In genomic region chr14:25268090-25268631, GRCm38 (mm10) we compare ENCODE assay signal across 11 mouse cellular contexts.
DNase-seq lines count a peak whose midpoint lies in the region; ATAC-seq and TF ChIP-seq lines count a peak whose summit lies in the region.
"Had no signal": no experiment of that assay in that cellular context is flagged by ENCODE, and none has a peak within 500 bp of the region (broad histone marks: within the 10 kb centered on the region; RNA-seq: fewer than 3 reads in every experiment).

No protein-coding gene starts in this region.

- no peak for TF ChIP-seq CTCF in stomach, postnatal 0 days (IDR thresholded peaks at IDR 0.05; ENCODE audit: low read depth)

- DNase-seq in midbrain, embryonic 10.5 days (ENCODE audit: low spot score): no peak
- no peak for DNase-seq in midbrain, embryonic 11.5 days (ENCODE audit: low spot score, missing footprints)
- peak; percentile 63 for DNase-seq in forelimb bud, embryonic 11.5 days (ENCODE audit: low read depth, low spot score)
- DNase-seq in limb, embryonic 14.5 days (ENCODE audit: low spot score): peak; percentile 7
- DNase-seq in stomach, postnatal 0 days (ENCODE audit: low spot score): peak; percentile 35
- DNase-seq in liver: no peak
- DNase-seq: cerebellum, adult 18-20 months had no signal

- no peaks in the 10 kb centered on the region for H3K36me3 ChIP-seq in midbrain, embryonic 10.5 days
- no peaks in the 10 kb centered on the region for H3K36me3 ChIP-seq in midbrain, embryonic 11.5 days (ENCODE audit: control insufficient read depth, insufficient read depth, low read length)
- H3K36me3 ChIP-seq in limb, embryonic 14.5 days (ENCODE audit: control insufficient read depth, insufficient read depth, low read length): no peaks in the 10 kb centered on the region
- H3K36me3 ChIP-seq in stomach, postnatal 0 days (ENCODE audit: control insufficient read depth, insufficient read depth, low read length): no peaks in the 10 kb centered on the region
- H3K36me3 ChIP-seq: heart, embryonic 12.5 days had no signal

- H3K4me3 ChIP-seq in midbrain, embryonic 10.5 days: no peak overlapping the region
- H3K4me3 ChIP-seq in midbrain, embryonic 11.5 days (ENCODE audit: low read depth, low read length): no peak overlapping the region
- no peak overlapping the region for H3K4me3 ChIP-seq in limb, embryonic 14.5 days (replicated peaks; ENCODE audit: low read length)
- H3K4me3 ChIP-seq in stomach, postnatal 0 days (ENCODE audit: low read depth, low read length): no peak overlapping the region
- H3K4me3 ChIP-seq: heart, embryonic 12.5 days had no signal

- no peak for TF ChIP-seq POLR2A in limb, embryonic 14.5 days (IDR thresholded peaks at IDR 0.05; ENCODE audit: borderline replicate concordance, extremely low read depth, insufficient read depth, insufficient read length)

- H3K9ac ChIP-seq in midbrain, embryonic 11.5 days (ENCODE audit: low read length): no peak overlapping the region
- H3K9ac ChIP-seq in limb, embryonic 14.5 days (ENCODE audit: low read depth, low read length, severe bottlenecking): no peak overlapping the region
- H3K9ac ChIP-seq in stomach, postnatal 0 days (ENCODE audit: low read length): no peak overlapping the region
- H3K9ac ChIP-seq: heart, embryonic 12.5 days had no signal

- no peak for ATAC-seq in midbrain, embryonic 11.5 days (ENCODE audit: low FRiP score)
- no peak for ATAC-seq in limb, embryonic 14.5 days (ENCODE audit: low FRiP score, low read depth)
- peak; percentile 58 for ATAC-seq in stomach, postnatal 0 days (ENCODE audit: low FRiP score, low TSS enrichment)
- ATAC-seq in cerebellum, adult (ENCODE audit: insufficient number of reproducible peaks, low FRiP score, low TSS enrichment): no peak
- ATAC-seq in frontal cortex, adult (ENCODE audit: low TSS enrichment): no peak

- no peak overlapping the region for H3K4me2 ChIP-seq in midbrain, embryonic 11.5 days
- no peak overlapping the region for H3K4me2 ChIP-seq in limb, embryonic 14.5 days (replicated peaks; ENCODE audit: low read depth, low read length, severe bottlenecking)
- H3K4me2 ChIP-seq in stomach, postnatal 0 days (replicated peaks; ENCODE audit: low read depth): no peak overlapping the region
- H3K4me2 ChIP-seq: heart, embryonic 12.5 days; liver, embryonic 11.5 days had no signal

- peak overlapping the region; percentile 39 for H3K27ac ChIP-seq in midbrain, embryonic 10.5 days (replicated peaks)
- no peak overlapping the region for H3K27ac ChIP-seq in midbrain, embryonic 11.5 days (ENCODE audit: low read depth, low read length)
- 0 out of 2 replicates have a peak overlapping the region, but pooled peaks have one; percentile 33 for H3K27ac ChIP-seq in limb, embryonic 14.5 days (replicated peaks; ENCODE audit: low read depth, low read length)
- H3K27ac ChIP-seq in stomach, postnatal 0 days (replicated peaks): no peak overlapping the region

- peaks cover 36% of the 10 kb centered on the region for H3K4me1 ChIP-seq in midbrain, embryonic 10.5 days
- H3K4me1 ChIP-seq in midbrain, embryonic 11.5 days (ENCODE audit: control insufficient read depth, insufficient read depth, low read length): no peaks in the 10 kb centered on the region; the same call in 1 of the 2 replicates
- H3K4me1 ChIP-seq in limb, embryonic 14.5 days (ENCODE audit: control insufficient read depth, insufficient read depth, low read length): peaks cover 20% of the 10 kb centered on the region
- H3K4me1 ChIP-seq in stomach, postnatal 0 days (replicated peaks; ENCODE audit: control insufficient read depth, insufficient read depth): no peaks in the 10 kb centered on the region

- H3K9me3 ChIP-seq in midbrain, embryonic 10.5 days (replicated peaks): no peaks in the 10 kb centered on the region
- no peaks in the 10 kb centered on the region for H3K9me3 ChIP-seq in midbrain, embryonic 11.5 days (ENCODE audit: control insufficient read depth, low read length)
- no peaks in the 10 kb centered on the region for H3K9me3 ChIP-seq in limb, embryonic 14.5 days (ENCODE audit: control insufficient read depth, low read length)
- H3K9me3 ChIP-seq in stomach, postnatal 0 days (ENCODE audit: control insufficient read depth, low read length): no peaks in the 10 kb centered on the region
- H3K9me3 ChIP-seq: heart, embryonic 12.5 days had no signal

- WGBS in midbrain, embryonic 10.5 days: 77% methylated on average over 13 of the region's 13 CpGs
- WGBS in midbrain, embryonic 11.5 days: 72% methylated on average over 13 of the region's 13 CpGs
- WGBS in limb, embryonic 14.5 days: 39% methylated on average over 13 of the region's 13 CpGs
- 54% methylated on average over 13 of the region's 13 CpGs for WGBS in stomach, postnatal 0 days

- TF ChIP-seq EP300 in stomach, postnatal 0 days (optimal IDR thresholded peaks at IDR 0.05): no peak

- H3K27me3 ChIP-seq in midbrain, embryonic 10.5 days (ENCODE audit: low read depth, poor library complexity, severe bottlenecking): peaks cover 16% of the 10 kb centered on the region
- no peaks in the 10 kb centered on the region for H3K27me3 ChIP-seq in midbrain, embryonic 11.5 days (ENCODE audit: control insufficient read depth, insufficient read depth, low read length)
- H3K27me3 ChIP-seq in limb, embryonic 14.5 days (ENCODE audit: control insufficient read depth, insufficient read depth, low read length): no peaks in the 10 kb centered on the region; the same call in 1 of the 2 replicates
- H3K27me3 ChIP-seq in stomach, postnatal 0 days (ENCODE audit: control insufficient read depth, insufficient read depth, low read length): no peaks in the 10 kb centered on the region

Comparison
In these comparisons a context has a peak if more than half of its experiments do, and no peak if none do; other contexts are left out.
1. H3K27ac ChIP-seq: peak in midbrain, embryonic 10.5 days (single experiment) and limb, embryonic 14.5 days (single experiment); none in midbrain, embryonic 11.5 days (single experiment) and stomach, postnatal 0 days (single experiment).
2. DNase-seq: peak in forelimb bud, embryonic 11.5 days (single experiment), limb, embryonic 14.5 days (single experiment) and stomach, postnatal 0 days (single experiment); none in midbrain, embryonic 10.5 days (single experiment), midbrain, embryonic 11.5 days (single experiment) and liver (single experiment).